Mouse (Mus musculus): ENCODE measurements around the gene Gm2012.
"Not testable (repeated sequence)": the region's sequence is repeated elsewhere in the genome, so short reads cannot be mapped to it uniquely, and the experiment has no call there.

Gm2012 gene

DNA sequence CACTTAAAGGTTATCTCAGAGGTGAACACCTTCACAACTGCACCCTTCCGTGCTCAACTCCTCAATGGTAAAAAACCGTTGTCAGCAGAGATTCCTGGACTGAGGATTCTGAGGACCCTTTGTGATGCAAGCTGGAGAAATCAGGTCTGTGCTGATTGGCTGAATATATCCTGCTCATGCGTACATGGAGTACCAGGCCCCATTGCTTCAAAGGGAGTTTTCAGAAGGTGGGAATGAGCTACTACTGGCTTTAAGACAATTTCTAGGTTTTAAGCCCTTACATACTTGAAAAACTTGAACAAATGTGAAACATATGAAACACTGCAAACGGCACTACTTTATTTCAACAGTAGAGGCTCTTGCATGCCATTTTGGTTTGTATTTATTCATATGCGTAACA lies at the start of gene Gm2012:
Gene Gm2012 (minus strand): TSS at position 101 of the 400 bp plus-strand sequence.
- DNase-seq (ENCODE audit: low read depth in 2 of 2, low spot score in 2 of 2), result not testable (repeated sequence)

GRCm38 (mm10) chrX:26159146-26159545 lies 72.0 kb downstream of the Gm2012 start:
- not testable (repeated sequence) for DNase-seq (ENCODE audit: low read depth in 2 of 2, low spot score in 2 of 2)
